Mouse (Mus musculus): ENCODE data around the gene Macrod1. TPM values are rescaled to one million over a fixed set of nuclear protein-coding genes. Genes with fewer than 3 reads are reported as not detected.
"Not testable (repeated sequence)": the region's sequence is repeated elsewhere in the genome, so short reads cannot be mapped to it uniquely, and the experiment has no call there.

Gene Macrod1
- total RNA-seq, 2 experiments from 2014 or later: 0.66 to 0.69 TPM

- no peak for ATAC-seq (ENCODE audit: poor library complexity, severe bottlenecking)
These were observed 1.4 kb upstream of the Macrod1 start for GRCm38 (mm10) chr19:7055173-7055572.

- peak; percentile 3; the same call in 1 of the 2 replicates for ATAC-seq (ENCODE audit: poor library complexity, severe bottlenecking)
These were observed 614 bp downstream of the Macrod1 start for GRCm38 (mm10) chr19:7057126-7057721.

- ATAC-seq (ENCODE audit: poor library complexity, severe bottlenecking): peak; percentile 95
These were observed 1.2 kb downstream of the Macrod1 start for GRCm38 (mm10) chr19:7057722-7058207.

GRCm38 (mm10) chr19:7058541-7058940 is 1.9 kb downstream of the Macrod1 start:
- no peak for ATAC-seq (ENCODE audit: poor library complexity, severe bottlenecking)

GRCm38 (mm10) chr19:7062110-7062509 is 5.5 kb downstream of the Macrod1 start:
- ATAC-seq (ENCODE audit: poor library complexity, severe bottlenecking): no peak

- no peak for ATAC-seq (ENCODE audit: poor library complexity, severe bottlenecking)
These were observed 6.3 kb downstream of the Macrod1 start for GRCm38 (mm10) chr19:7062916-7063315.

GRCm38 (mm10) chr19:7064571-7064970 is 8.0 kb downstream of the Macrod1 start:
- ATAC-seq (ENCODE audit: poor library complexity, severe bottlenecking): peak; percentile 94

GRCm38 (mm10) chr19:7066034-7066827 is 9.6 kb downstream of the Macrod1 start:
- ATAC-seq (ENCODE audit: poor library complexity, severe bottlenecking): no peak

GRCm38 (mm10) chr19:7066828-7067342 is 10.3 kb downstream of the Macrod1 start:
- ATAC-seq (ENCODE audit: poor library complexity, severe bottlenecking): no peak

GRCm38 (mm10) chr19:7067344-7068050 is 10.9 kb downstream of the Macrod1 start:
- no peak for ATAC-seq (ENCODE audit: poor library complexity, severe bottlenecking)

GRCm38 (mm10) chr19:7068136-7068535 is 11.5 kb downstream of the Macrod1 start:
- ATAC-seq (ENCODE audit: poor library complexity, severe bottlenecking): peak; percentile 67

GRCm38 (mm10) chr19:7068661-7069531 is 12.3 kb downstream of the Macrod1 start:
- ATAC-seq (ENCODE audit: poor library complexity, severe bottlenecking): no peak

GRCm38 (mm10) chr19:7069781-7070763 is 13.5 kb downstream of the Macrod1 start:
- ATAC-seq (ENCODE audit: poor library complexity, severe bottlenecking): no peak

- no peak for ATAC-seq (ENCODE audit: poor library complexity, severe bottlenecking)
These were observed 14.2 kb downstream of the Macrod1 start for GRCm38 (mm10) chr19:7070775-7071174.

- no peak for ATAC-seq (ENCODE audit: poor library complexity, severe bottlenecking)
These were observed 15.6 kb downstream of the Macrod1 start for GRCm38 (mm10) chr19:7072221-7072620.

- no peak for ATAC-seq (ENCODE audit: poor library complexity, severe bottlenecking)
These were observed 17.6 kb downstream of the Macrod1 start for GRCm38 (mm10) chr19:7073997-7074781.

GRCm38 (mm10) chr19:7075336-7075735 is 18.7 kb downstream of the Macrod1 start:
- ATAC-seq (ENCODE audit: poor library complexity, severe bottlenecking): not testable (repeated sequence)

GRCm38 (mm10) chr19:7077666-7078065 is 21.1 kb downstream of the Macrod1 start:
- ATAC-seq (ENCODE audit: poor library complexity, severe bottlenecking): no peak

Measured in megakaryocyte, adult 5-6 weeks (primary cell).